Mouse (Mus musculus) thymus, adult 2 months (tissue): ENCODE measurements around the gene Mob1a.

Experiments
- CTCF ChIP-seq: fragments of 200-500 bp; IDR thresholded peaks from 2 replicates; pipeline ENCODE4 v1.5.1; 2012; ENCODE audit warnings: mild to moderate bottlenecking, control low read depth, low read length, moderate library complexity, borderline replicate concordance; ENCODE audit not compliant: control insufficient read depth, poor library complexity, insufficient read depth; ENCODE audit errors: extremely low read depth
- POLR2A ChIP-seq: fragments of 200-500 bp; IDR thresholded peaks from 2 replicates; pipeline ENCODE4 v1.6.1; 2012; ENCODE audit warnings: mild to moderate bottlenecking, low read length, control low read depth, moderate library complexity; ENCODE audit not compliant: control insufficient read depth, poor library complexity, insufficient read depth; ENCODE audit errors: extremely low read depth

- TF ChIP-seq POLR2A (no peak), CTCF (no peak)
Observed at GRCm38 (mm10) chr6:83350851-83351405, 25.1 kb downstream of the Mob1a start.
